Mouse (Mus musculus) liver, embryonic 15.5 days (tissue): ENCODE results near the gene Chat. TPM values are rescaled to one million over a fixed set of nuclear protein-coding genes. Genes with fewer than 3 reads are reported as not detected.

Source experiments
- ATAC-seq: fragments of 200-750 bp; cut with Nextera tagmentation; 2 replicates; pipeline ENCODE4 v1.8.0; 2017; ENCODE audit warnings: moderate number of reproducible peaks, mild to moderate bottlenecking, moderate library complexity; ENCODE audit not compliant: insufficient read depth
- H3K27ac ChIP-seq: fragments of 300-500 bp; sonication (generic); replicated peaks from 2 replicates; pipeline ENCODE4 v1.5.1; 2015; ENCODE audit warnings: mild to moderate bottlenecking, inconsistent platforms
- H3K27me3 ChIP-seq: fragments of 300-500 bp; sonication (generic); 2 replicates; pipeline ENCODE4 v1.6.1; 2015; ENCODE audit warnings: mild to moderate bottlenecking, inconsistent platforms
- H3K36me3 ChIP-seq: fragments of 300-500 bp; sonication (generic); replicated peaks from 2 replicates; pipeline ENCODE4 v1.6.1; 2015; ENCODE audit warnings: moderate library complexity, mild to moderate bottlenecking, inconsistent platforms
- H3K4me1 ChIP-seq: fragments of 300-500 bp; sonication (generic); replicated peaks from 2 replicates; pipeline ENCODE4 v1.6.1; 2015; ENCODE audit warnings: inconsistent platforms
- H3K4me2 ChIP-seq: fragments of 300-500 bp; sonication (generic); 2 replicates; pipeline ENCODE4 v1.6.1; 2015; ENCODE audit warnings: moderate library complexity, mild to moderate bottlenecking, inconsistent platforms
- H3K4me3 ChIP-seq: fragments of 300-500 bp; sonication (generic); replicated peaks from 2 replicates; pipeline ENCODE4 v1.5.1; 2015; ENCODE audit warnings: mild to moderate bottlenecking, inconsistent platforms
- H3K9ac ChIP-seq: fragments of 300-500 bp; sonication (generic); 2 replicates; pipeline ENCODE4 v1.6.1; 2015; ENCODE audit warnings: moderate library complexity, mild to moderate bottlenecking, inconsistent platforms
- H3K9me3 ChIP-seq: fragments of 300-500 bp; sonication (generic); replicated peaks from 2 replicates; pipeline ENCODE4 v1.6.1; 2016; ENCODE audit warnings: inconsistent platforms
- WGBS: fragments of 180-500 bp; shearing (Covaris S2); methylation state at CpG from one replicate; pipeline ENCODE4 v1.1.7; 2015; ENCODE audit warnings: mixed read lengths; ENCODE audit not compliant: insufficient replicate concordance; 5-methylcytosine and 5-hydroxymethylcytosine counted together
- polyA plus RNA-seq: library from polyadenylated mRNA; unstranded; fragments of >200 nt; fragmentation: Nextera tagmentation; extraction: Ambion mirVana; gene quantifications from 2 replicates; pipeline ENCODE4 v1.2.1, GENCODE M21; 2015

The Chat gene
- polyA plus RNA-seq, 1 experiment from 2014 or later, result not detected

GRCm38 (mm10) chr14:32496115-32496850 is 30.5 kb upstream of the Chat start:
- H3K27ac ChIP-seq, result no peak overlapping the region
- H3K4me3 ChIP-seq, result no peak overlapping the region
- H3K27me3 ChIP-seq, result peaks cover 23% of the 10 kb centered on the region
- no peak overlapping the region for H3K4me2 ChIP-seq
- no peaks in the 10 kb centered on the region for H3K36me3 ChIP-seq
- ATAC-seq, result no peak
- no peaks in the 10 kb centered on the region for H3K9me3 ChIP-seq
- H3K9ac ChIP-seq, result no peak overlapping the region
- H3K4me1 ChIP-seq, result no peaks in the 10 kb centered on the region; the same call in 1 of the 2 replicates
- 30% methylated on average over 8 of the region's 8 CpGs for WGBS

GRCm38 (mm10) chr14:32492521-32492920 is 26.7 kb upstream of the Chat start:
- Histone ChIP-seq H3K9me3 (no peaks in the 10 kb centered on the region), H3K4me1 (no peaks in the 10 kb centered on the region; the same call in 1 of the 2 replicates), H3K9ac (no peak overlapping the region), H3K36me3 (no peaks in the 10 kb centered on the region), H3K27ac (no peak overlapping the region), H3K4me3 (no peak overlapping the region), H3K4me2 (peak overlapping the region; percentile 29), H3K27me3 (peaks cover 30% of the 10 kb centered on the region)
- ATAC-seq, result no peak
- 7% methylated on average over 13 of the region's 13 CpGs for WGBS

- Histone ChIP-seq H3K4me2 (no peak overlapping the region), H3K27ac (no peak overlapping the region), H3K36me3 (no peaks in the 10 kb centered on the region), H3K9ac (no peak overlapping the region), H3K27me3 (peaks cover 6% of the 10 kb centered on the region; the same call in 1 of the 2 replicates), H3K4me1 (no peaks in the 10 kb centered on the region), H3K9me3 (no peaks in the 10 kb centered on the region), H3K4me3 (no peak overlapping the region)
- ATAC-seq, result no peak
- WGBS, result 7% methylated on average over 3 of the region's 3 CpGs
Observed at GRCm38 (mm10) chr14:32482061-32482460, 16.3 kb upstream of the Chat start.

GRCm38 (mm10) chr14:32477581-32477980 is 11.8 kb upstream of the Chat start:
- Histone ChIP-seq H3K4me3 (no peak overlapping the region), H3K27ac (no peak overlapping the region), H3K36me3 (no peaks in the 10 kb centered on the region), H3K9ac (no peak overlapping the region), H3K4me1 (no peaks in the 10 kb centered on the region), H3K27me3 (0 out of 2 replicates have a peak, but pooled peaks cover 3% of the 10 kb centered on the region), H3K4me2 (no peak overlapping the region), H3K9me3 (no peaks in the 10 kb centered on the region)
- WGBS, result 25% methylated on average over 1 of the region's 1 CpGs
- no peak for ATAC-seq

- H3K4me3 ChIP-seq, result no peak overlapping the region
- no peak overlapping the region for H3K27ac ChIP-seq
- H3K4me1 ChIP-seq, result no peaks in the 10 kb centered on the region
- no peaks in the 10 kb centered on the region for H3K9me3 ChIP-seq
- no peak overlapping the region for H3K9ac ChIP-seq
- no peaks in the 10 kb centered on the region for H3K36me3 ChIP-seq
- H3K4me2 ChIP-seq, result no peak overlapping the region
- ATAC-seq, result no peak
- H3K27me3 ChIP-seq, result 0 out of 2 replicates have a peak, but pooled peaks cover 3% of the 10 kb centered on the region
- 46% methylated on average over 6 of the region's 6 CpGs for WGBS
Observed at GRCm38 (mm10) chr14:32476559-32476958, 10.8 kb upstream of the Chat start.

GRCm38 (mm10) chr14:32472996-32473395 is 7.2 kb upstream of the Chat start:
- H3K27me3 ChIP-seq, result no peaks in the 10 kb centered on the region; the same call in none of the 2 replicates
- H3K36me3 ChIP-seq, result no peaks in the 10 kb centered on the region
- 9% methylated on average over 4 of the region's 4 CpGs for WGBS
- H3K9me3 ChIP-seq, result no peaks in the 10 kb centered on the region
- H3K4me3 ChIP-seq, result no peak overlapping the region
- no peak overlapping the region for H3K4me2 ChIP-seq
- H3K9ac ChIP-seq, result no peak overlapping the region
- no peak overlapping the region for H3K27ac ChIP-seq
- no peak for ATAC-seq
- no peaks in the 10 kb centered on the region for H3K4me1 ChIP-seq

- 9% methylated on average over 5 of the region's 5 CpGs for WGBS
- Histone ChIP-seq H3K36me3 (no peaks in the 10 kb centered on the region), H3K27me3 (peaks cover 52% of the 10 kb centered on the region), H3K4me3 (no peak overlapping the region), H3K27ac (no peak overlapping the region), H3K4me1 (0 out of 2 replicates have a peak, but pooled peaks cover 2% of the 10 kb centered on the region), H3K9ac (no peak overlapping the region), H3K4me2 (no peak overlapping the region), H3K9me3 (no peaks in the 10 kb centered on the region)
- no peak for ATAC-seq
Observed at GRCm38 (mm10) chr14:32467606-32468005, 1.8 kb upstream of the Chat start.

- Histone ChIP-seq H3K4me2 (no peak overlapping the region), H3K4me1 (0 out of 2 replicates have a peak, but pooled peaks cover 2% of the 10 kb centered on the region), H3K36me3 (no peaks in the 10 kb centered on the region), H3K27me3 (peaks cover 73% of the 10 kb centered on the region), H3K27ac (no peak overlapping the region), H3K9me3 (no peaks in the 10 kb centered on the region), H3K4me3 (no peak overlapping the region), H3K9ac (no peak overlapping the region)
- no peak for ATAC-seq
- WGBS, result 1% methylated on average over 8 of the region's 11 CpGs
Observed at GRCm38 (mm10) chr14:32465506-32465870, 301 bp downstream of the Chat start.

- Histone ChIP-seq H3K4me2 (no peak within 1 kb of the TSS), H3K4me3 (no peak within 1 kb of the TSS)
- ATAC-seq, result no peak
Observed at GRCm38 (mm10) chr14:32464601-32465505, 936 bp downstream of the Chat start, which contains the start of gene Slc18a3. Gene Slc18a3, minus strand, starts transcription at chr14:32464850.

GRCm38 (mm10) chr14:32463211-32464040 is 2.4 kb downstream of the Chat start:
- H3K4me2 ChIP-seq, result no peak overlapping the region
- no peak for ATAC-seq
- 5% methylated on average over 74 of the region's 74 CpGs for WGBS

More at GRCm38 (mm10) chr14:32464601-32465505, 936 bp downstream of the Chat start, which contains the start of gene Slc18a3:
- WGBS, result 1% methylated on average over 65 of the region's 70 CpGs
- Histone ChIP-seq H3K9ac (no peak within 1 kb of the TSS), H3K9me3 (no peaks in the 10 kb centered on the region), H3K27ac (no peak within 1 kb of the TSS), H3K36me3 (no peaks in the 10 kb centered on the region), H3K27me3 (peaks cover 79% of the 10 kb centered on the region), H3K4me1 (0 out of 2 replicates have a peak, but pooled peaks cover 2% of the 10 kb centered on the region)

More at GRCm38 (mm10) chr14:32463211-32464040, 2.4 kb downstream of the Chat start:
- no peaks in the 10 kb centered on the region for H3K36me3 ChIP-seq
- H3K27me3 ChIP-seq, result peaks cover 93% of the 10 kb centered on the region
- H3K9ac ChIP-seq, result no peak overlapping the region
- H3K4me3 ChIP-seq, result no peak overlapping the region
- no peak overlapping the region for H3K27ac ChIP-seq
- H3K4me1 ChIP-seq, result 0 out of 2 replicates have a peak, but pooled peaks cover 2% of the 10 kb centered on the region
- H3K9me3 ChIP-seq, result no peaks in the 10 kb centered on the region
